Mouse (Mus musculus) testis, adult 2 months (tissue): ENCODE measurements around the gene Pigv. TPM values are rescaled to one million over a fixed set of nuclear protein-coding genes. Genes with fewer than 3 reads are reported as not detected.

Source experiments
- H3K27ac ChIP-seq: fragments of 200-500 bp; 2 replicates; pipeline ENCODE4 v1.5.1; 2012; ENCODE audit warnings: low read depth, low read length; ENCODE audit not compliant: control insufficient read depth, insufficient read depth
- H3K27me3 ChIP-seq: fragments of 200-500 bp; 2 replicates; pipeline ENCODE4 v1.6.1; 2012; ENCODE audit warnings: mild to moderate bottlenecking, low read length, moderate library complexity; ENCODE audit not compliant: control insufficient read depth, insufficient read depth
- H3K36me3 ChIP-seq: fragments of 200-500 bp; 2 replicates; pipeline ENCODE4 v1.6.1; 2012; ENCODE audit warnings: mild to moderate bottlenecking, low read length; ENCODE audit not compliant: control insufficient read depth, insufficient read depth
- H3K4me1 ChIP-seq: fragments of 200-500 bp; 2 replicates; pipeline ENCODE4 v1.6.1; 2012; ENCODE audit warnings: low read length; ENCODE audit not compliant: control insufficient read depth, insufficient read depth
- H3K4me3 ChIP-seq: fragments of 200-500 bp; 2 replicates; pipeline ENCODE4 v1.5.1; 2012; ENCODE audit warnings: low read depth, mild to moderate bottlenecking, low read length, moderate library complexity, mixed read lengths; ENCODE audit not compliant: control insufficient read depth
- CTCF ChIP-seq: fragments of 200-500 bp; IDR thresholded peaks from 2 replicates; pipeline ENCODE4 v1.5.1; 2012; ENCODE audit warnings: low read depth, mild to moderate bottlenecking, inconsistent platforms, low read length, moderate library complexity; ENCODE audit not compliant: control insufficient read depth, insufficient read depth, insufficient replicate concordance
- POLR2A ChIP-seq: fragments of 200-500 bp; IDR thresholded peaks from 2 replicates; pipeline ENCODE4 v1.6.1; 2012; ENCODE audit warnings: low read depth, mild to moderate bottlenecking, inconsistent platforms, low read length, moderate library complexity; ENCODE audit not compliant: control insufficient read depth
- polyA plus RNA-seq: library from polyadenylated mRNA; depleted of rRNA; stranded (reverse); fragments of >200 nt; gene quantifications from 2 replicates; pipeline ENCODE4 v1.2.3, GENCODE M21; 2012

The Pigv gene
- polyA plus RNA-seq, 1 experiment = 8.7 TPM

DNA sequence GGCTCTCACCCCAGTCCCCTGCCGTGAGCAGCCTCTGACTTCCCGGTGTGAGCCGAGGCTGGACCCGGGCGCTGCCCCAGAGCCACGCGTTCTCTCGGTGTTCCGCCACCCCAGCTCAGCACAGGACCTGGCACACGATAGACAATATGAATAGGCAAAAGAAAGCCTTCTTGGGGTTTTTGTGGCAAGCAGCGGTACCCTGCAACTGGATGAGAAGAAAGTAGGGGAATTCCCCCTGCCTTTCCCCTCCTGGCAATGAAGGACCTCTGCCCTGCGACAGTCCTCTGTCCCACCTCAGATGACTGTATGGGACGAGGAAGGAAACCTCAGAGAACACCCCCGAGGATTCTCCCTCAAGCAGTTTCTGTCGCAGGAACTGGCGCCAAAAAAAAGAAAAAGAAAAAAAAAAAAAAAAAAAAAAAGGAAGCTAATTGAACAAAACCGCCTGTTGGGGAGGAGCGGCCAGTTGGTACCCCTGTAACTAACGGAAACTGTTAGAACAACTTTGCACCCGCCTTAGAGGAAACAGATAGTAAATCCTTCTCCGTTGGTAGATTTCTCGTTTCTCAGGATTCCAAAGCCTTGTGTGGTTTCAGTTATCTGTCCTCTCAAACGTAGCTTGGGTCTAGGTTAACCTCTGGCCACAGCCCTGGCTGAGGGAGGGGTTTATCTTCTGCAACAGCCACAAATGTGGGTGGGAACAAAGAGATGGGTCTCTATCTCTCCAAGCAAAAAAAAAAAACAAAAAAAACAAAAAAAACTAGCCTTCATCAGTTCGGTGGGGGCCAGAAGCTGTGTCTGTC lies 599 bp upstream of the Pigv start:
- H3K4me3 ChIP-seq = peak overlapping the region; percentile 99
- H3K4me1 ChIP-seq = peaks cover 24% of the 10 kb centered on the region
- no peaks in the 10 kb centered on the region for H3K27me3 ChIP-seq
- TF ChIP-seq POLR2A (no peak; the same call in 1 of the 2 replicates), CTCF (no peak)
- no peaks in the 10 kb centered on the region; the same call in 1 of the 2 replicates for H3K36me3 ChIP-seq
- H3K27ac ChIP-seq = peak overlapping the region; percentile 98

DNA sequence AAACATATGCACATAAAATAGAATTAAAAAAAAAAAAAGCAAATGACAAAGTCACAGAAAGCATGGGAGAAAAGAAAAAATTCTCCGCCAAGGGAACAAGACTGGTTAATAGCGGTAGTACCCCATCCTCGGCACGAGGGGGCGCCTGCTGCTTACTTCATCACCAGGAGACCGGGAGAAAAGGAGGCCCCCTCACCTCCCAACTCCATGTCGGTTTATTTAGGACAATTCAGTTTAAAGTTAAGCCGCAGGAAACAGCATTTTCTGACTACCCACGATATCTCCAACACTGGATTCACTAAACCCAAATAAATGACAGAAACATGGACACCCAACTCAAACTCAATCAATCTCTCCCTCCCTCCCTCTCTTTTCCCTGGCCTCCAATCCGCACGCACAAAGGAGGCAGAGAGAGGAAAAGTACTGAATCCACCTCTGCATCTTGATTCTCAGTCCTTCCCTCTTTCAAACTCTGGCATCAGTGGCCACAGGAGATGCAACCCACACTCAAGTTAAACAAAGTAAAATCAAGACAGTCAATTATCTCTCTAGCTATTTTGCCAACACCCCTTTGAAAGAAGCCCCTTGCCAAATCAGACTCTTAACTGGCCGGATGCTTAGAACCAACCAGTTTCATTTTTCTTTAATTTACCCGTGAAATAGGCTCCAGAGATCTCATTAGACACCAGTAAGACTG lies 1.1 kb downstream of the Pigv start:
- H3K4me3 ChIP-seq = peak overlapping the region; percentile 99
- TF ChIP-seq CTCF = peak; percentile 71; the same call in 1 of the 2 replicates
- TF ChIP-seq POLR2A = no peak
- H3K27ac ChIP-seq = peak overlapping the region; percentile 98
- peaks cover 24% of the 10 kb centered on the region for H3K4me1 ChIP-seq
- peaks cover 1% of the 10 kb centered on the region; the same call in 1 of the 2 replicates for H3K36me3 ChIP-seq
- no peaks in the 10 kb centered on the region for H3K27me3 ChIP-seq

DNA sequence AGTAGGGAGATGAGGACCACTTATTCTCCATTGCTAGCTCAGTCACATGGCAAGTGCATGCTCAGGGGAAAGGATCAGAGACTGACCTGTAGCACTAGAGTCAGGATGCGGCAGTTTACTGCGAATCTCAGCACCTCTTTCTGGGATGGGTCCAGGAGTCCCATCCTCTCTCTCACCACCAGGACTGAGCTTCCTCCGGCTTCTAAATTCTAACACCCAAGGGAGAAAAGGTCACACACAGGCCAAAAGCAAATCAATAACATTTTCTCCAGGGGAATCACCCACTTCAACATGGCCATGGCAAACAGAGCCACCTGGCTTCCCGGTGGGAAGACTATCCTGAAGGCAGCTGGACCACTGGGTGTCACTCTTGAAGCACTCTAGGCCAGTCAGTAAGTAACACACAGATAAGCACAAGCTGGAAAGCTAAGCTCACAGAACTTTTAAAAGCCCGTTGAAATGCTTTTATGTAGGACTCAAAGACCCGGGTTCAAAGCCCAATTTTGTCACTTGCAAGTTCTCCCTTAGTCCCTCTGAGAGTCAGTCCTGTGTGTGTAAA lies 2.7 kb downstream of the Pigv start:
- Histone ChIP-seq H3K27ac (no peak overlapping the region), H3K36me3 (peaks cover 1% of the 10 kb centered on the region; the same call in 1 of the 2 replicates), H3K4me3 (no peak overlapping the region), H3K27me3 (no peaks in the 10 kb centered on the region), H3K4me1 (peaks cover 17% of the 10 kb centered on the region)
- TF ChIP-seq CTCF (peak; percentile 4; the same call in 1 of the 2 replicates), POLR2A (no peak)

DNA sequence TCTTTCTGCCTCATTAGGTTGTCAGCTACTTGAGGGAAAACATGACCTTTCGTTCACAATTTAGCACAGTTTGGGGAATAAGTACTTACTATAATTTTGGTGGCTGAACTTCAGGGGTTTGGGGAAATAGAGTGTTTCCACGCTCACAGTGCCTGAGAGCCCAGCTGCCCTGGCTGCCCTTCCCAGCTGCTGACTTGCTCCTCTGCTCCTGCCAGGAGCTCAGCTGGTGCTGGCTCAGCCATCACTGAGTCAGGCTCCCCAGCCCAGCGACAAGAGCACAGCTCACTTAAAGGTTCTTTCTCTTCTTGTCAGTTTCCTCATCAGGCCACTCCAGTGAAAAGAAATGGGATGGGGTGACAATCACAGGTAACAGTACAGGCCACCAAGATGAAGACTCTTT lies 3.9 kb downstream of the Pigv start:
- TF ChIP-seq CTCF (no peak), POLR2A (no peak)
- H3K27ac ChIP-seq = no peak overlapping the region
- H3K4me1 ChIP-seq = peaks cover 7% of the 10 kb centered on the region
- no peaks in the 10 kb centered on the region for H3K27me3 ChIP-seq
- H3K4me3 ChIP-seq = no peak overlapping the region
- peaks cover 3% of the 10 kb centered on the region; the same call in 1 of the 2 replicates for H3K36me3 ChIP-seq

DNA sequence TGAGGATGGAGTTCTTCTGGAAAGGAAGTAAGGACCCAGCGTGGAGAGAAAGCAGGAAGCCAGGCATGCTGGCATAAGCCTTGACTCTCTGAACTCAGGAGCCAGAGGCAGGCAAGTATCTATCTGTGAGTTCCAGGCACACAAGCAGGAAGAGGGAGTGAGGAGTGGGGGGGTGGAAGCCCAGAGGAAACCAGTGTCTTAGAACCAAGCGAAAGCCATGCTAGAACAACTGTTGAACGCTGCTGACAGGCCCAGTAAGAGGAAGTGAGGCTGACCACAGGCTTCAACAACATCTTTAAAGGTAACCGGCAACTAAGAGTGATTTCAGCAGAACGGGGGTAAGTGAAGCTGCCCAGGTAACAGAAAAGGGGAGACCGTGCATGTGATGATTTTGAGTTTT lies 6.2 kb downstream of the Pigv start:
- no peak for TF ChIP-seq CTCF
- no peak for TF ChIP-seq POLR2A
- Histone ChIP-seq H3K4me3 (no peak overlapping the region), H3K27me3 (no peaks in the 10 kb centered on the region), H3K27ac (no peak overlapping the region), H3K4me1 (no peaks in the 10 kb centered on the region; the same call in 1 of the 2 replicates), H3K36me3 (peaks cover 4% of the 10 kb centered on the region; the same call in 1 of the 2 replicates)

DNA sequence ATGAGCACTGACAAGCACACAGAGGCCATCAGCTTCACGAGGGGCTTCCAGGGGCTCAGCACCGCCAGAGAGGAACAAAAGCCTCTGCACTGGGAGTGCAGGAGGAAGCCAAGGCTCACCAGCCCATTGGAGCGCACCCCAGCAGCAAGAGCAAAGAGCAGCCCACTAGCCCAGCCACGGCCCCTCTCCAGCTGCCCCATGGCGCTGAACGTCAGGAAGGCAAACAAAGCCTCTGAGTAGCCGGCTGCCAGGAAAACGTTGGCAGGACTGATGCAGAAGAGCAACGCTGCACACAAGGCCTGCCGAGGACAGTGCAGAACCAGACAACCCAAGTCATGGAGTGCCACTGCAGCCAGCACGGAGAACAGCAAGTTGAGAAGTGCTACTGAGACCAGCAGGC lies 7.3 kb downstream of the Pigv start:
- H3K36me3 ChIP-seq = peaks cover 4% of the 10 kb centered on the region; the same call in 1 of the 2 replicates
- H3K4me3 ChIP-seq = no peak overlapping the region
- TF ChIP-seq POLR2A (no peak), CTCF (no peak)
- no peak overlapping the region for H3K27ac ChIP-seq
- no peaks in the 10 kb centered on the region for H3K27me3 ChIP-seq
- peaks cover 4% of the 10 kb centered on the region for H3K4me1 ChIP-seq

DNA sequence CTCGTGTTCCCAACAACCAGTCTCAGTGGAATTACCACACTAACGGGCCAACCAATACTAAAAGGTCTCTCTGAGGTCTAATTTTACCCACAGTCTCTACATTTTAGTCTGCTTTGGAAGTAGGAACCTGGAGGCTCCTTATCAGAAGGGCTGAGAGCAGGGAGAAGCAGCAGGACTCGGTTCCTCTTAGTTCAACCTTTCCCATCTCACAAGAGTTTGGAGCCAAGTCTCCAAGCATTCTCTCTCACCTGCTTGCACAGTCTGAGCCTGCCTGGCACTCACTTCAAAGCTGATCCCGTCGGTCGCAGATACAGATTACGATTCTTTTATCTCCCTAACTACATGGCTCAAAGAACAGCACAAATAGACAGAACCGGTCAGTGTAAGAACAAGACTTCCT lies 9.5 kb downstream of the Pigv start:
- TF ChIP-seq CTCF (no peak), POLR2A (no peak)
- Histone ChIP-seq H3K27ac (no peak overlapping the region), H3K4me3 (no peak overlapping the region), H3K4me1 (peaks cover 6% of the 10 kb centered on the region), H3K27me3 (no peaks in the 10 kb centered on the region), H3K36me3 (peaks cover 4% of the 10 kb centered on the region; the same call in 1 of the 2 replicates)
